7 mouse cellular contexts compared by ENCODE assay signal in genomic region chr5:138160842-138161665, GRCm38 (mm10). TPM values are rescaled to one million over a fixed set of nuclear protein-coding genes. Genes with fewer than 3 reads are reported as not detected.
DNase-seq lines count a peak whose midpoint lies in the region; ATAC-seq and TF ChIP-seq lines count a peak whose summit lies in the region.

Gene Cops6, plus strand, starts transcription at chr5:138161071.

- peaks cover 42% of the 10 kb centered on the region for H3K36me3 ChIP-seq in embryonic facial prominence, embryonic 13.5 days
- peaks cover 2% of the 10 kb centered on the region for H3K36me3 ChIP-seq in kidney, adult 2 months (ENCODE audit: control insufficient read depth, insufficient read depth, low read length)
- peaks cover 38% of the 10 kb centered on the region for H3K36me3 ChIP-seq in limb, embryonic 12.5 days
- H3K36me3 ChIP-seq in midbrain, embryonic 15.5 days (replicated peaks): peaks cover 35% of the 10 kb centered on the region; the same call in 1 of the 2 replicates
- peaks cover 17% of the 10 kb centered on the region for H3K36me3 ChIP-seq in spleen, adult 2 months (ENCODE audit: control insufficient read depth, insufficient read depth, low read length)

- no peaks in the 10 kb centered on the region for H3K27me3 ChIP-seq in embryonic facial prominence, embryonic 13.5 days
- H3K27me3 ChIP-seq in kidney, adult 2 months (replicated peaks; ENCODE audit: control insufficient read depth, insufficient read depth, low read length): no peaks in the 10 kb centered on the region
- no peaks in the 10 kb centered on the region for H3K27me3 ChIP-seq in limb, embryonic 12.5 days
- H3K27me3 ChIP-seq in midbrain, embryonic 15.5 days (replicated peaks): no peaks in the 10 kb centered on the region
- H3K27me3 ChIP-seq in spleen, adult 2 months (ENCODE audit: control insufficient read depth, insufficient read depth, low read length): no peaks in the 10 kb centered on the region

- peak; percentile 97 for DNase-seq in adrenal gland, postnatal 36 days
- DNase-seq in heart, adult 18-20 months: peak; percentile 96 to 98
- peak; percentile 97 for DNase-seq in kidney, adult 2 months
- peak; percentile 83 to 95 for DNase-seq in spleen, adult 2 months (ENCODE audit: low read depth in 1 of 2, low spot score in 2 of 2)

- WGBS in embryonic facial prominence, embryonic 13.5 days: under 1% methylated on average over 42 of the region's 42 CpGs
- under 1% methylated on average over 42 of the region's 42 CpGs for WGBS in kidney, adult 2 months
- under 1% methylated on average over 41 of the region's 42 CpGs for WGBS in limb, embryonic 12.5 days
- WGBS in midbrain, embryonic 15.5 days: under 1% methylated on average over 42 of the region's 42 CpGs
- WGBS in spleen, adult 2 months: under 1% methylated on average over 42 of the region's 42 CpGs

- H3K27ac ChIP-seq in embryonic facial prominence, embryonic 13.5 days: peak within 1 kb of the TSS; percentile 85
- H3K27ac ChIP-seq in kidney, adult 2 months (ENCODE audit: insufficient read depth, low read depth, low read length): peak within 1 kb of the TSS; percentile 75; the same call in 1 of the 2 replicates
- H3K27ac ChIP-seq in limb, embryonic 12.5 days: peak within 1 kb of the TSS; percentile 72
- peak within 1 kb of the TSS; percentile 83 for H3K27ac ChIP-seq in midbrain, embryonic 15.5 days
- peak within 1 kb of the TSS; percentile 21; the same call in 1 of the 2 replicates for H3K27ac ChIP-seq in spleen, adult 2 months (ENCODE audit: insufficient read depth, low read length)

- H3K4me2 ChIP-seq in embryonic facial prominence, embryonic 13.5 days: peak within 1 kb of the TSS; percentile 80
- peak within 1 kb of the TSS; percentile 74 for H3K4me2 ChIP-seq in limb, embryonic 12.5 days
- H3K4me2 ChIP-seq in midbrain, embryonic 15.5 days: peak within 1 kb of the TSS; percentile 86

- no peaks in the 10 kb centered on the region for H3K9me3 ChIP-seq in embryonic facial prominence, embryonic 13.5 days
- no peaks in the 10 kb centered on the region for H3K9me3 ChIP-seq in limb, embryonic 12.5 days
- no peaks in the 10 kb centered on the region for H3K9me3 ChIP-seq in midbrain, embryonic 15.5 days

- peak within 1 kb of the TSS; percentile 93 for H3K9ac ChIP-seq in embryonic facial prominence, embryonic 13.5 days
- H3K9ac ChIP-seq in limb, embryonic 12.5 days (replicated peaks): peak within 1 kb of the TSS; percentile 76
- peak within 1 kb of the TSS; percentile 80 for H3K9ac ChIP-seq in midbrain, embryonic 15.5 days

- TF ChIP-seq POLR2A in kidney, adult 2 months (IDR thresholded peaks at IDR 0.05; ENCODE audit: low read depth, low read length): peak; percentile 47
- peak; percentile 58 for TF ChIP-seq POLR2A in spleen, adult 2 months (IDR thresholded peaks at IDR 0.05; ENCODE audit: low read depth, low read length)

- no peak for TF ChIP-seq CTCF in kidney, adult 2 months (conservative IDR thresholded peaks at IDR 0.05; ENCODE audit: insufficient read depth, insufficient read length, low read depth, low read length)
- TF ChIP-seq CTCF in spleen, adult 2 months (IDR thresholded peaks at IDR 0.05; ENCODE audit: extremely low read depth, insufficient read depth, insufficient read length, insufficient replicate concordance): no peak

- peak within 1 kb of the TSS; percentile 83 for H3K4me3 ChIP-seq in embryonic facial prominence, embryonic 13.5 days
- peak within 1 kb of the TSS; percentile 99 for H3K4me3 ChIP-seq in kidney, adult 2 months (ENCODE audit: insufficient read depth, low read depth, low read length)
- H3K4me3 ChIP-seq in limb, embryonic 12.5 days (replicated peaks): peak within 1 kb of the TSS; percentile 70
- H3K4me3 ChIP-seq in midbrain, embryonic 15.5 days: peak within 1 kb of the TSS; percentile 89
- peak within 1 kb of the TSS; percentile 87 for H3K4me3 ChIP-seq in spleen, adult 2 months (ENCODE audit: extremely low read depth, insufficient read depth, insufficient read length)

- ATAC-seq in embryonic facial prominence, embryonic 13.5 days (ENCODE audit: insufficient number of reproducible peaks, insufficient read depth, low FRiP score, low TSS enrichment, low read depth): peak; percentile 88
- peak; percentile 94 for ATAC-seq in limb, embryonic 12.5 days (ENCODE audit: insufficient number of reproducible peaks, insufficient read depth, low FRiP score, low TSS enrichment, low read depth)
- peak; percentile 96 for ATAC-seq in midbrain, embryonic 15.5 days (replicated peaks)

- H3K4me1 ChIP-seq in embryonic facial prominence, embryonic 13.5 days: peaks cover 11% of the 10 kb centered on the region
- peaks cover 7% of the 10 kb centered on the region; the same call in 1 of the 2 replicates for H3K4me1 ChIP-seq in kidney, adult 2 months (ENCODE audit: control insufficient read depth, insufficient read depth, low read length)
- peaks cover 12% of the 10 kb centered on the region for H3K4me1 ChIP-seq in limb, embryonic 12.5 days (replicated peaks)
- peaks cover 16% of the 10 kb centered on the region for H3K4me1 ChIP-seq in midbrain, embryonic 15.5 days
- peaks cover 3% of the 10 kb centered on the region; the same call in 1 of the 2 replicates for H3K4me1 ChIP-seq in spleen, adult 2 months (ENCODE audit: control insufficient read depth, insufficient read depth, insufficient read length)

RNA-seq across cellular contexts. Expression of gene Cops6, which starts in this region (rescaled TPM):
- 100 to 1,000 TPM; 143 to 152 TPM for total RNA-seq in adrenal gland, postnatal 36 days (2021)
- 308 and 342 TPM in 2 replicates for polyA plus RNA-seq in embryonic facial prominence, embryonic 13.5 days (2015; fragmentation: Nextera tagmentation; extraction: Ambion mirVana)
- 100 to 1,000 TPM; 123 to 129 TPM for total RNA-seq in heart, adult 18-20 months (2021)
- 141 and 144 TPM in 2 replicates for polyA plus RNA-seq in kidney, adult 2 months (2012; rRNA removed)
- polyA plus RNA-seq in limb, embryonic 12.5 days (2016; fragmentation: Nextera tagmentation; extraction: Ambion mirVana): 332 and 333 TPM in 2 replicates
- 310 and 323 TPM in 2 replicates for polyA plus RNA-seq in midbrain, embryonic 15.5 days (2015; fragmentation: Nextera tagmentation; extraction: Ambion mirVana)
- polyA plus RNA-seq in spleen, adult 2 months (2012; rRNA removed): 34.3 and 38.1 TPM in 2 replicates

Comparison
In these comparisons a context has a peak if more than half of its experiments do, and no peak if none do; other contexts are left out.
1. Peak in every context shown above with its lines: DNase-seq, ATAC-seq, H3K4me3 ChIP-seq and H3K27ac ChIP-seq.
2. H3K27ac ChIP-seq: peak in every context shown above with its lines; median percentile 85 in embryonic facial prominence, embryonic 13.5 days; 83 in midbrain, embryonic 15.5 days; 75 in kidney, adult 2 months; 72 in limb, embryonic 12.5 days; 21 in spleen, adult 2 months.